Mouse (Mus musculus) erythroblast, embryonic 14.5 days (primary cell): ENCODE data around the gene Sp7.

ENCODE experiments used
- GATA1 ChIP-seq: IDR thresholded peaks from 2 replicates; pipeline ENCODE4 v1.6.1; 2012; ENCODE audit warnings: low read length, inconsistent platforms, mixed read lengths
- TAL1 ChIP-seq: IDR thresholded peaks from 3 replicates; pipeline ENCODE4 v1.6.1; 2012; ENCODE audit warnings: low read length, inconsistent platforms, mixed read lengths

DNA sequence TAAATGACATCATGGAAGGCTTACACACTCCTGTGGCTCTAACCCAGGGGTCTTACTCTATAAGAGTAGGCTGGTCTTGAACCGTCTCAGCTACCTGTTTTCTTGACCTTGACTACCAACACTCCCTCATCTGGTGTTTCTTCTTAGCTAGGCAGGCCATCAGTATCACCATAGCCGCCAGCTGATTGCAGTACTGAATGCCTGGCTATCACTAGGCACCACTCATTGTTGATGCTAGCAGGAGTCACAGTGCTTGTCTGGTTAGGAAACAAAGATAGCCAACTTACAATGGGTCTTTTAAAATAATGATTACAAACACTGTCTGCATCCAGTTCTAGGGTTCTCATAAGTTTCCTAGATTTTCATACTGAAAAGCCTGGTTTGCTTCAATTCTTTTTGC is 34.3 kb upstream of the Sp7 start:
- TF ChIP-seq GATA1 (no peak), TAL1 (no peak)
